Mouse (Mus musculus): ENCODE results near the gene Dnal4. TPM values are rescaled to one million over a fixed set of nuclear protein-coding genes. Genes with fewer than 3 reads are reported as not detected.

Gene Dnal4
- 7.8 and 8.9 TPM in 2 replicates for polyA plus RNA-seq (2012; rRNA removed)

DNA sequence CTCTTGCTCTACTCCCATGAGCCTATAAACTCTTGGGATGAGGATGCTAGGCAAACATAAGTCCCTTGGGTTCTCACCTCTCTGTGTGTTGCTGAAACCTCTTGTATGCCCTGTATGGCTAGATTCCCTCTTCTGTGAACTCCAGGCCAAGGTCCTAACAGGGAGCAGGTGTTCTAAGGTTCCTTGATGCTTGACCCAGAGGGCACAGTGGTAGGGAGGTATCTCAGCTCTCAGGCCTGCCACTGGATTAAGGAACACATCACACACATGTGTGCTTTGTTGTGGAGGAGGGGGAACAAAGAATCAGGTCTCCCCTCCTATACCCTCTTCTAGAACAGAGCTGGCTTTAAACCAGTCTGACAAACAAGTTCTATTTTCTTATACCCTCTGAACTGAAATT is at the start of gene Dnal4:
Dnal4 (minus strand) TSS at position 101 of the 400 bp plus-strand sequence.

DNA sequence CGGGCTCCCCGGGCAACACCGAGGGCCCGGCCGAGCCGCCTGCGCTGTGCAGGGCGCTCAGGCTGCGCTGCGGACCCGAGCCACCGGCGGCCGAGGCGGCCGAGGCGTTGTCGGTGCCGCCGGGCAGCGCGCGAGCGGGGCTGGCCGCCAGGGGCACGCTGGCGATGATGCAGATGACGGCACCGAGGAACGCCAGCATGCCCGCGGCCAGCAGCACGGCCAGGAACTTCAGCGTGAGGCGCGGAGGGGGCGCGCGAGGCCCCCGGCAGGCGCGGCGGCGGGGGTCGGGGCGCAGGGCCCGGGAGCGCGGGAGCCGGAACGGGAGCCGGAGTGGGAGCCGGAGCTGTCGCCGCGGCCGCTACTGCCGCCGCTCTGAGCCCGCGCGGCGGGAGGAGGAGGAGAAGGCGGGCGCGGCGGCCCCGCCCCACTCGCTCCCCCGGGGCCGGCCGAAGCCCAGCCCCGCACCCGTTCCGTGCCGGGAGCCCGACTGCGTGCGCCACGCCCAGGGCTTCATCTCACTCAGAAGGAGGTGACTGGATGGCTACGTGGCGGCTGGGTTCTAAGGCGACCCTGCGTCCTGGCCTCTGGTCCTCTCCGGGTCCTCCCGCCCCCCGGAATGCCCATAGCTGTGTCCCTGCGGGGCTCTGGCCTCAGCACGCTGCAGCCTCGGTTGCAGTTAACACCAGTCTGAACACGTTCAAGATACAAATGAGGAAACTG is 26.9 kb upstream of the Dnal4 start, which contains the start of gene Nptxr:
Nptxr (minus strand) TSS at position 415 of the 720 bp plus-strand sequence.

DNA sequence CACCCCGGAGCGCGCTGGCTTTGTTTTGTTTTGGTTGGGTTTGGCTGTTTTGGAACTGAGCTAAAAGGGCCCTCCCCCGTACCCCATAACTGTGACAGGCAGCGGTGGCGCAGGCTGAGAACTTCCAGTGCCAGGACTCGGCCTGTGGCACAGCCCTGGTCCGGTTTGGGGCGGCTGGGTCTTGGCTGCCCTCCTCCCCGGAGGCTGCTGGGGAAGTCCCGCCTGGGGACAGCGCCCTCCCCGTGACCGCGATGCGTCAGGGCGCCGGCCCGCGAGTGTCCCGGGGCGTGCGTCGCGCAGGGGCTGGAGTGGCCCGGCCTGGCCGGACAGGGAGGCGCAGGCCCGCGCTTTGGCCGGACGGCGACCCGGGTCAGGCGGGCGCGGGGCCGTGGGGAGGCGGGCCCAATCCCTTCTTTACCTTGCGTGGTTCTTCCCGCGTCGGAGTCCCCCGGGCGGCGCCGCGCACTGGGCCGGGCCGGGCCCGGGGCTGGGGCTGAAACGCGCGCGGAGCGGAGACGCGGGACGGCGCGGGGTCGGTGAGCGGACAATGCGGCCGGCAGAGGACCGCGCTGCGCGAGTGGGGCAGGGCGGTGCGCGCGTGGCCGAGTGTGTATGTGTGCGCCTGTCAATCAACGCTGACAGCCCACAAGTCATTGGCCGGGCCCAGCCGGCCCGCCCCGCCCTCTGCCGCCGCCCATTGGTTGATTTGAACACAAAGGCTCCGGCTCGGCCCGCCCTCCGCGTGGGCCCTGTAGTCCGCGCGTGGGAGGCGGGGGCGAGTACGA is 35.5 kb downstream of the Dnal4 start, which contains the start of gene Sun2:
Sun2 (minus strand) TSS at position 616 of the 785 bp plus-strand sequence.

Other genes with a start within 250 kb of the Dnal4 start
- 115 and 130 TPM in 2 replicates for gene Ddx17, start 231.1 kb downstream of the Dnal4 start, polyA plus RNA-seq (2012; rRNA removed)
- gene Dmc1, start 172.7 kb downstream of the Dnal4 start, polyA plus RNA-seq (2012; rRNA removed): 0.26 and 0.46 TPM in 2 replicates
- gene Fam227a, start 118.9 kb downstream of the Dnal4 start, polyA plus RNA-seq (2012; rRNA removed): 0.47 and 0.53 TPM in 2 replicates
- gene Cby1, start 118.7 kb downstream of the Dnal4 start, polyA plus RNA-seq (2012; rRNA removed): 3.8 and 4.5 TPM in 2 replicates
- gene Tomm22, start 107.0 kb downstream of the Dnal4 start, polyA plus RNA-seq (2012; rRNA removed): 55.2 and 55.6 TPM in 2 replicates
- gene Josd1, start 89.9 kb downstream of the Dnal4 start, polyA plus RNA-seq (2012; rRNA removed): 22.9 and 24.2 TPM in 2 replicates
- 12.5 and 14.7 TPM in 2 replicates for gene Gtpbp1, start 87.0 kb downstream of the Dnal4 start, polyA plus RNA-seq (2012; rRNA removed)
- 17.9 and 20.3 TPM in 2 replicates for gene Sun2, start 35.3 kb downstream of the Dnal4 start, polyA plus RNA-seq (2012; rRNA removed)
- 0.14 and 0.16 TPM in 2 replicates for gene Nptxr, start 26.9 kb upstream of the Dnal4 start, polyA plus RNA-seq (2012; rRNA removed)
- not detected in 2 replicates for gene Npcd, start 56.4 kb upstream of the Dnal4 start, polyA plus RNA-seq (2012; rRNA removed)
- gene Cbx6, start 56.8 kb upstream of the Dnal4 start, polyA plus RNA-seq (2012; rRNA removed): 4.4 and 4.7 TPM in 2 replicates
- gene Apobec3, start 113.8 kb upstream of the Dnal4 start, polyA plus RNA-seq (2012; rRNA removed): 31.2 and 32.9 TPM in 2 replicates
- gene Cbx7, start 193.3 kb upstream of the Dnal4 start, polyA plus RNA-seq (2012; rRNA removed): 2.4 and 3.2 TPM in 2 replicates
- gene Pdgfb, start 237.1 kb upstream of the Dnal4 start, polyA plus RNA-seq (2012; rRNA removed): 1.7 and 1.8 TPM in 2 replicates

Measured in liver, embryonic 18 days (tissue).